Mouse (Mus musculus) thymus, adult 2 months (tissue): ENCODE results near the gene Map4k1.

Experiments
- CTCF ChIP-seq: fragments of 200-500 bp; IDR thresholded peaks from 2 replicates; pipeline ENCODE4 v1.5.1; 2012; ENCODE audit warnings: mild to moderate bottlenecking, control low read depth, low read length, moderate library complexity, borderline replicate concordance; ENCODE audit not compliant: control insufficient read depth, poor library complexity, insufficient read depth; ENCODE audit errors: extremely low read depth
- POLR2A ChIP-seq: fragments of 200-500 bp; IDR thresholded peaks from 2 replicates; pipeline ENCODE4 v1.6.1; 2012; ENCODE audit warnings: mild to moderate bottlenecking, low read length, control low read depth, moderate library complexity; ENCODE audit not compliant: control insufficient read depth, poor library complexity, insufficient read depth; ENCODE audit errors: extremely low read depth

- TF ChIP-seq CTCF (no peak), POLR2A (no peak)
Observed at GRCm38 (mm10) chr7:28983849-28984248, 2.0 kb downstream of the Map4k1 start.
